In genomic region chr1:86670279-86671038, GRCm38 (mm10) we compare ENCODE assay signal across 8 mouse cellular contexts. TPM values are rescaled to one million over a fixed set of nuclear protein-coding genes. Genes with fewer than 3 reads are reported as not detected.
A peak's percentile ranks its signal among the peaks of the same experiment; 100 is the strongest.
DNase-seq lines count a peak whose midpoint lies in the region; ATAC-seq and TF ChIP-seq lines count a peak whose summit lies in the region.

Gene Nppc, minus strand, starts transcription at chr1:86670571.

- H3K79me2 ChIP-seq in myocyte (ENCODE audit: control insufficient read depth, insufficient read depth), result no peaks in the 10 kb centered on the region

- peak within 1 kb of the TSS; percentile 98 for H3K4me2 ChIP-seq in embryonic facial prominence, embryonic 13.5 days
- H3K4me2 ChIP-seq in heart, embryonic 11.5 days, result peak within 1 kb of the TSS; percentile 86
- H3K4me2 ChIP-seq in kidney, embryonic 16.5 days (replicated peaks; ENCODE audit: low read depth, low read length), result peak within 1 kb of the TSS; percentile 99
- peak within 1 kb of the TSS; percentile 99 for H3K4me2 ChIP-seq in limb, embryonic 15.5 days
- peak within 1 kb of the TSS; percentile 73 for H3K4me2 ChIP-seq in myocyte (ENCODE audit: low read depth)

- H3K4me1 ChIP-seq in erythroblast, embryonic 14.5 days (ENCODE audit: control insufficient read depth), result peaks cover 7% of the 10 kb centered on the region
- H3K4me1 ChIP-seq in embryonic facial prominence, embryonic 13.5 days, result peaks cover 20% of the 10 kb centered on the region
- peaks cover 3% of the 10 kb centered on the region; the same call in 1 of the 2 replicates for H3K4me1 ChIP-seq in heart, embryonic 11.5 days (ENCODE audit: control insufficient read depth, insufficient read depth, low read length)
- peaks cover 4% of the 10 kb centered on the region for H3K4me1 ChIP-seq in kidney, embryonic 16.5 days (ENCODE audit: insufficient read depth, low read length)
- H3K4me1 ChIP-seq in limb, embryonic 15.5 days, result peaks cover 30% of the 10 kb centered on the region

- no peak for ATAC-seq in erythroblast, adult 5-6 weeks (replicated peaks; ENCODE audit: low FRiP score, poor library complexity, severe bottlenecking)
- peak; percentile 87 for ATAC-seq in embryonic facial prominence, embryonic 13.5 days (ENCODE audit: insufficient number of reproducible peaks, insufficient read depth, low FRiP score, low TSS enrichment, low read depth)
- peak; percentile 74 for ATAC-seq in heart, embryonic 11.5 days (replicated peaks; ENCODE audit: insufficient number of reproducible peaks, low FRiP score, low TSS enrichment)
- peak; percentile 91 for ATAC-seq in kidney, embryonic 16.5 days (ENCODE audit: low FRiP score, low TSS enrichment)
- peak; percentile 89 for ATAC-seq in limb, embryonic 15.5 days (ENCODE audit: insufficient number of reproducible peaks, low FRiP score, low TSS enrichment, low read depth)

- no peak within 1 kb of the TSS for H3ac ChIP-seq in myocyte (ENCODE audit: control insufficient read depth, insufficient read length)

- no peaks in the 10 kb centered on the region for H3K36me3 ChIP-seq in erythroblast, embryonic 14.5 days (ENCODE audit: control insufficient read depth)
- no peaks in the 10 kb centered on the region for H3K36me3 ChIP-seq in embryonic facial prominence, embryonic 13.5 days
- no peaks in the 10 kb centered on the region for H3K36me3 ChIP-seq in heart, embryonic 11.5 days (ENCODE audit: control insufficient read depth, insufficient read depth, low read length)
- no peaks in the 10 kb centered on the region for H3K36me3 ChIP-seq in kidney, embryonic 16.5 days (ENCODE audit: insufficient read depth, low read length)
- no peaks in the 10 kb centered on the region for H3K36me3 ChIP-seq in limb, embryonic 15.5 days
- no peaks in the 10 kb centered on the region for H3K36me3 ChIP-seq in myocyte (ENCODE audit: control insufficient read depth, insufficient read depth)

- H3K27ac ChIP-seq in embryonic facial prominence, embryonic 13.5 days, result no peak within 1 kb of the TSS
- H3K27ac ChIP-seq in heart, embryonic 11.5 days (ENCODE audit: low read depth, low read length), result no peak within 1 kb of the TSS
- H3K27ac ChIP-seq in kidney, embryonic 16.5 days (ENCODE audit: low read length), result no peak within 1 kb of the TSS
- H3K27ac ChIP-seq in limb, embryonic 15.5 days, result no peak within 1 kb of the TSS

- peak; percentile 43 for DNase-seq in testis, postnatal 14 days (ENCODE audit: low spot score)

- TF ChIP-seq POLR2A in myocyte (IDR thresholded peaks at IDR 0.05; ENCODE audit: insufficient read length, low read depth), result no peak

- 3% methylated on average over 59 of the region's 59 CpGs for WGBS in embryonic facial prominence, embryonic 13.5 days
- 4% methylated on average over 59 of the region's 59 CpGs for WGBS in heart, embryonic 11.5 days (ENCODE audit: insufficient replicate concordance)
- WGBS in kidney, embryonic 16.5 days, result 5% methylated on average over 59 of the region's 59 CpGs
- 4% methylated on average over 59 of the region's 59 CpGs for WGBS in limb, embryonic 15.5 days

- H3K9ac ChIP-seq in embryonic facial prominence, embryonic 13.5 days, result peak within 1 kb of the TSS; percentile 61
- peak within 1 kb of the TSS; percentile 58 for H3K9ac ChIP-seq in heart, embryonic 11.5 days (ENCODE audit: low read depth, low read length)
- peak within 1 kb of the TSS; percentile 64 for H3K9ac ChIP-seq in kidney, embryonic 16.5 days (replicated peaks; ENCODE audit: low read length)
- peak within 1 kb of the TSS; percentile 57 for H3K9ac ChIP-seq in limb, embryonic 15.5 days

- peaks cover 56% of the 10 kb centered on the region for H3K27me3 ChIP-seq in erythroblast, embryonic 14.5 days (ENCODE audit: control insufficient read depth)
- H3K27me3 ChIP-seq in embryonic facial prominence, embryonic 13.5 days, result peaks cover 66% of the 10 kb centered on the region
- H3K27me3 ChIP-seq in heart, embryonic 11.5 days (ENCODE audit: control insufficient read depth, insufficient read depth, low read length), result peaks cover 52% of the 10 kb centered on the region
- peaks cover 49% of the 10 kb centered on the region for H3K27me3 ChIP-seq in kidney, embryonic 16.5 days (ENCODE audit: insufficient read depth, low read length)
- peaks cover 51% of the 10 kb centered on the region for H3K27me3 ChIP-seq in limb, embryonic 15.5 days
- peaks cover 84% of the 10 kb centered on the region for H3K27me3 ChIP-seq in myocyte (ENCODE audit: control insufficient read depth, insufficient read depth, insufficient read length)

- peak within 1 kb of the TSS; percentile 15 for H3K4me3 ChIP-seq in erythroblast, embryonic 14.5 days (replicated peaks)
- peak within 1 kb of the TSS; percentile 55 for H3K4me3 ChIP-seq in embryonic facial prominence, embryonic 13.5 days
- peak within 1 kb of the TSS; percentile 47 for H3K4me3 ChIP-seq in heart, embryonic 11.5 days (ENCODE audit: low read depth, low read length)
- peak within 1 kb of the TSS; percentile 60 for H3K4me3 ChIP-seq in kidney, embryonic 16.5 days (ENCODE audit: low read length)
- peak within 1 kb of the TSS; percentile 56 for H3K4me3 ChIP-seq in limb, embryonic 15.5 days
- no peak within 1 kb of the TSS for H3K4me3 ChIP-seq in myocyte

- no peaks in the 10 kb centered on the region for H3K9me3 ChIP-seq in erythroblast, embryonic 14.5 days (ENCODE audit: control insufficient read depth, low read length)
- no peaks in the 10 kb centered on the region for H3K9me3 ChIP-seq in embryonic facial prominence, embryonic 13.5 days
- no peaks in the 10 kb centered on the region for H3K9me3 ChIP-seq in heart, embryonic 11.5 days (replicated peaks; ENCODE audit: control insufficient read depth, low read length)
- no peaks in the 10 kb centered on the region for H3K9me3 ChIP-seq in kidney, embryonic 16.5 days (ENCODE audit: low read length)
- no peaks in the 10 kb centered on the region for H3K9me3 ChIP-seq in limb, embryonic 15.5 days

TF ChIP-seq in myocyte, 11 proteins besides CTCF, POLR2A, EP300 and RAD21:
- TF ChIP-seq SRF (IDR thresholded peaks at IDR 0.05; ENCODE audit: control insufficient read depth, insufficient read length, low read depth) (no peak), TCF3 (IDR thresholded peaks at IDR 0.05; ENCODE audit: insufficient read length, low read depth) (no peak), REST (IDR thresholded peaks at IDR 0.05; ENCODE audit: insufficient read depth, insufficient read length) (no peak), MYOG (IDR thresholded peaks at IDR 0.05; ENCODE audit: control insufficient read depth in 1 of 3, insufficient read depth in 1 of 3, insufficient read length in 2 of 3, low read depth in 2 of 3) (no peak), TCF12 (IDR thresholded peaks at IDR 0.05; ENCODE audit: insufficient read depth, poor library complexity, severe bottlenecking) (no peak), MAX (IDR thresholded peaks at IDR 0.05; ENCODE audit: low read depth) (no peak), CEBPB (IDR thresholded peaks at IDR 0.05; ENCODE audit: insufficient read depth, poor library complexity, severe bottlenecking) (no peak), E2F4 (IDR thresholded peaks at IDR 0.05; ENCODE audit: insufficient read depth) (no peak)

RNA-seq across cellular contexts. Expression of gene Nppc, which starts in this region (rescaled TPM):
- polyA plus RNA-seq in erythroblast, embryonic 14.5 days (2012), result not detected in 2 replicates
- total RNA-seq in erythroblast, adult 5-6 weeks (2015; ENCODE audit: low replicate concordance), result not detected in 2 replicates
- total RNA-seq in erythroblast, adult 5-6 weeks (2017; ENCODE audit: low replicate concordance), result not detected in 2 replicates
- polyA plus RNA-seq in embryonic facial prominence, embryonic 13.5 days (2015; fragmentation: Nextera tagmentation; extraction: Ambion mirVana), result 1.6 and 3.2 TPM in 2 replicates
- 0.30 and 0.49 TPM in 2 replicates for polyA plus RNA-seq in heart, embryonic 11.5 days (2014; fragmentation: Nextera tagmentation; extraction: Ambion mirVana)
- 3.0 and 3.6 TPM in 2 replicates for polyA plus RNA-seq in kidney, embryonic 16.5 days (2015; fragmentation: Nextera tagmentation; extraction: Ambion mirVana)
- 8.6 and 9.5 TPM in 2 replicates for polyA plus RNA-seq in limb, embryonic 15.5 days (2015; fragmentation: Nextera tagmentation; extraction: Ambion mirVana)
- polyA plus RNA-seq in myocyte (2012; fragmentation: generic; extraction: Trizol), result 0.14 TPM

Comparison
In these comparisons a context has a peak if more than half of its experiments do, and no peak if none do; other contexts are left out.
1. Peak in ATAC-seq, H3K4me3 ChIP-seq, H3K9ac ChIP-seq and H3K4me2 ChIP-seq in heart, embryonic 11.5 days; RNA of the gene not detected or under 1 TPM.